In the genomic region with DNA sequence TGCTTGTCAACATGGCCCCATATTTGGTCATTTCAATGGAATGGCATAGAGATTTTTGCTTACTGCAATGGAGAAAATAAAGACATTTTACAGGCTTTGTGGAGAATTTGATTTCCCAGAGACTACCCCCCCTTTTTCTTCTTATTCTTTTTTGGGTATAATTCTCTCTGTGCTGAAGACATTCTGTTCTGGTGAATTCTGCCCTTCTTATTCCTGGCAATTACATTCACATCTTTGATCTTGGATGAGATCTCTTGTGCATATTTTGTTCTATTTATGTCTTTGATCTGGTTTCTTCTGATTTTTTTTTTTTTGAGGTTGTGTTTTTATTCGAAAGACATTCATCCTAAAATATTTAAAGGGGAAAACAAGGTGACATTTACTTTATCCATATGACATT, we compare ENCODE assay signal across 14 mouse cellular contexts. TPM values are rescaled to one million over a fixed set of nuclear protein-coding genes. Genes with fewer than 3 reads are reported as not detected.
"Had no signal": no experiment of that assay in that cellular context is flagged by ENCODE, and none has a peak within 500 bp of the region (broad histone marks: within the 10 kb centered on the region; RNA-seq: fewer than 3 reads in every experiment).

No protein-coding gene starts in this region.

- H3K9me3 ChIP-seq: limb, embryonic 12.5 days; liver, embryonic 13.5 days; lung, embryonic 15.5 days; midbrain, embryonic 13.5 days; stomach, embryonic 15.5 days had no signal

- DNase-seq: kidney, postnatal 10 days; kidney, postnatal 4 days; liver; liver, embryonic 13.5 days; liver, postnatal 0 days; lung, postnatal 14 days; thymus, adult 2 months; thymus, postnatal 25 days had no signal

- H3K27ac ChIP-seq: limb, embryonic 12.5 days; liver, embryonic 13.5 days; lung, embryonic 15.5 days; macrophage; stomach, embryonic 15.5 days had no signal

- H3K4me2 ChIP-seq: limb, embryonic 12.5 days; liver, embryonic 13.5 days; lung, embryonic 15.5 days; midbrain, embryonic 13.5 days; stomach, embryonic 15.5 days had no signal

- H3K27me3 ChIP-seq: limb, embryonic 12.5 days; liver, embryonic 13.5 days; lung, embryonic 15.5 days; megakaryocyte, embryonic 14.5 days; midbrain, embryonic 13.5 days; stomach, embryonic 15.5 days had no signal

- H3K9ac ChIP-seq: limb, embryonic 12.5 days; liver, embryonic 13.5 days; liver, postnatal 0 days; lung, embryonic 15.5 days; midbrain, embryonic 13.5 days; stomach, embryonic 15.5 days had no signal

- H3K4me3 ChIP-seq: limb, embryonic 12.5 days; liver, embryonic 13.5 days; lung, embryonic 15.5 days; megakaryocyte, embryonic 14.5 days; midbrain, embryonic 13.5 days; stomach, embryonic 15.5 days had no signal

- H3K36me3 ChIP-seq: limb, embryonic 12.5 days; liver, embryonic 13.5 days; lung, embryonic 15.5 days; midbrain, embryonic 13.5 days; stomach, embryonic 15.5 days had no signal

- H3K4me1 ChIP-seq: limb, embryonic 12.5 days; liver, embryonic 13.5 days; lung, embryonic 15.5 days; megakaryocyte, embryonic 14.5 days; stomach, embryonic 15.5 days had no signal

- ATAC-seq: liver, postnatal 0 days had no signal

RNA-seq across cellular contexts. Expression of a gene that starts 30.1 kb away (rescaled TPM):
- polyA plus RNA-seq: macrophage had no signal
